Mouse (Mus musculus) thymus, postnatal 25 days (tissue): Measurements from ENCODE around the gene Col6a6.
"Not testable (repeated sequence)": the region's sequence is repeated elsewhere in the genome, so short reads cannot be mapped to it uniquely, and the experiment has no call there.

Experiments used
- DNase-seq: peaks from one replicate; pipeline ENCODE4 v3.0.0; 2022

Col6a6 gene

DNA sequence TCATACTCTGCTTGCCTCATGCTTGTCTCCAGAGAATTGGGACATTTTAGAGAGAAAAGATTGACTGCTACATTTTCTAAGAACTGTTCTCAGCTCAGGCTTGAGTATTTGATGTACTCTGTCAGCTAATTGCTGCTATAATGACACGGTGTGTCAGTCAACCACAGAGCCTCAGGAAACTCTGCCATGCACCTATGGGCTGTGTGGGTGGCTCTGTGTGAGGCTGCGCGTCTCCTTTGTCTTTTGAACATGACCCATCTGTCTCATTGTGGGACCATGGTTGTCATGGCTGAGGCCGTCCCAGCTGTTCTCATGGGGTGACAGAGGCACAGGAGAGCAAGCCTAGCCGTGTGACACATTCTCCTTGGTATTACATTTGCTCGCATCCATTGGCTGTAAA is 168.1 kb downstream of the Col6a6 start:
- DNase-seq = peak; percentile 4

DNA sequence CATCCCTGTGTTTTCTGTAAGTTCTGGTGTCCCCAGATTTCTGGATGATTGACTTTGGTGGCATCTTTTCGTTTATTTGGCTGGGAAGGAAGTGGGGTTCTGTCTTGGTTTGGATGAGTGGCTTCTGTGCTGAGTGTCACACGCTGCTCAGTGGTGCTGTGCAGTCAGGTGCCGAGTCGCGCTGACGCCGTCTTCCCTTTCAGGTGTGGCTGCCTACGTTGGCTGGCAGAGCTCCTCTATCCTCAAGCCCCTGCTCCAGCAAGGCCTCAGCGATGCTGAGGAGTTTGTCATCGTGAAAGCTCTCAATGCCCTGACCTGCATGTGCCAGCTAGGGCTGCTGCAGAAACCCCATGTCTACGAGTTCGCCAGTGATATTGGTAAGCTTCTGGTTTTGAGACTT is 169.7 kb downstream of the Col6a6 start:
- no peak for DNase-seq

DNA sequence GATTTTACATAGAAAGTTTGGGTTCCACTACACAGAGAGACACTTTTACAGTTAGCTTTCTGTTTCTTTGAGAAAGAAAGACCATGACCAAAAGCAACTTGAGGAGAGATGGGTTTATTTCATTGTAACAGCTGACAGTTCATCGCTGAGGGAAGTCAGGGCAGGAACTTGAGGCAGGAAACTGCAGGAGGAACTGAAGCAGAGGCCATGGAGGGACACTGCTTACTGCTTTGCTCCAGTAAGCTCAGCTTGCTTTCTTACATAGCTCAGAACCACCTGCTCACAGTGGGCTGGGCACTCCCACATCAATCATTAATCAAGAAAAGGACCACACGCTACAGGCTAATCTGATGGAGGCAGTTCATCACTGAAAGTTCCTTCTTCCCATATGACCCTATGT is 171.8 kb downstream of the Col6a6 start:
- no peak for DNase-seq

DNA sequence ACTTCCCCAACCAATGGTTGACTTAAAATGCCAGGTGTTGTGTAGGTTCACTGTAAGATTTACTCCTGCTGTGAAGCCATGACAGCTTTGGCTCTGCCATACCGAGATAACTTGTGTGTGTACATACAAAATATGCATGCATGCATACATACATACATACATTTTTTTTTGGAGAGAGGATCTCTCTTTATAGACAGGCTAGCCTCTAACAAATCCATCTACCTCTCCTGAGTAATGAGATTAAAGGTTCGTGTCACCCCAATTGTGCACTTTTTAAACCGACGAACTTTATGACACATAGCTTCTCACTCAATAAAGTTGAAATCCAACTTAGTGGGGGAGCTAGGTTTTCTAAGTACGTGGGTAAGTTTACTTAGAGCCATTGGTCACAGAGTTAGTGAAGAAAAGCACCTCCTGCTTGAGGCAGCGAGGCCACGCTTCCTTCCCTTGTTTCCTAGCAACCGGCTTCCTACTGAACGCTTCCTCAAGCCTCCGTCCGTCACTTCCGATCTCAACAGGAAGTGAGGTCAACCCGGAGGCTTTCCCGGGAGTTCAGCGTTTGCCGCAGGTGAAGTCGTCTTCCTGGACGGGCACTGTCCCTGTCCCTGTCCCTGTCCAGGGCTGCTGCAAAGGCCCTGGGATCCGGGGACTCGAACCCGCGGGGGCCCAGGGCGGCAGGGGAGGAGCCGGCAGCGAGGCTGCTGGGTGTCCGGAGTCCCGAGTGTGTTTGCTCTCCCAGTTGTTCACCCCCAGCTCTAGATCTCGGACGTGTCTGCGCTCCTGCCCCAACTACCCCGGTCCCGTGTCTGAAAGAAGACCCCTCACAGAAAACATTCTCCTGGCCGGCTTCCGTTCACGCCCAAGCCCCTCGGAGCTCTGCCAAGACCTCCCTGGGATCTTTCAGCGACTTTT is 185.2 kb downstream of the Col6a6 start, which contains the start of gene Pik3r4:
TSS of gene Pik3r4 (plus strand) at position 519 of the 912 bp plus-strand sequence.
- peak; percentile 83 for DNase-seq

DNA sequence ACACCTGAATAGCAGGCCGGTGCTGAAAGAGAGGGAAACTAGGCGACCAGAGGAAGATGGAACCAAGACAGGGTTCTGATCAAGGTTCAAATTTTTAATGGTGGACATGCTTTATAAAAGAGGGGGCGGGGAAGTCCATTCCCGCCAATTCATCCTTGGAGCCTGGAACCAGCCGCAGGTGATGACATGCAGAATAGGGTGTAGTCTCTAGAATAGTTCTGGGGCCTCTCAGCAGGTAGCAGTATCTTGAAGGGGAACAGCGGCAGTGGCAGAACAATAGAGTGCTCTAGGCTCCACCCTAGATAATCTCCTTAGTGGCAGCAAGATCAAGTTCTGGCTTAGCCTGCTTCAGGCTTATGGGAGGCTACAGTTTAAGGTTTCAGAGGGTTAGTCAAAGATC is 186.6 kb downstream of the Col6a6 start:
- DNase-seq = not testable (repeated sequence)
